ENCODE assay signal across 16 mouse cellular contexts in the genomic region with DNA sequence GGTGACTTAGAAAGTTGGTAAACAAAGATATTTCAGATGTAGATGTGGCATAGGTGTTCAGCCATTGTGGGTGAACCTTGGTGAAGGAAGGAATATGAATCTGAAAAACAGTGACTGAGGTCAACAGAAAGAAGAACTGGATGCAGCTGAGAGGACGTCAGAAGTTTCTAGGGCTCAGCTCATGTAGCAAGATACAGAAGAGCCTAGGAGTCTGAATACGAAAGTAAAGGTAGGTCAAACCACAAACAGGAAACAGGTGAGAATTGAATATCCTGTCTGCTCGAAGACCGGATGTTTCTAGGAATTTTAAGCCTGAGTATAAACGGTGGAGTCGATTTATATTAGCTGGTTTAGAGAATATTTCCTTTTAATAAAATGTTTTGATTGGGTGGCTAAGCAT.
DNase-seq lines count a peak whose midpoint lies in the region; ATAC-seq lines count a peak whose summit lies in the region.
"Had no signal": no experiment of that assay in that cellular context is flagged by ENCODE, and none has a peak within 500 bp of the region (broad histone marks: within the 10 kb centered on the region; RNA-seq: fewer than 3 reads in every experiment).

No protein-coding gene starts in this region.

- peak; percentile 68 for DNase-seq in thymus, postnatal 0 days (ENCODE audit: low spot score)
- DNase-seq in thymus, postnatal 4 days, result no peak
- DNase-seq in induced T-regulatory cell, adult 2 months (ENCODE audit: low read depth), result peak; percentile 82
- DNase-seq in thymus, postnatal 25 days, result peak; percentile 7
- DNase-seq in adrenal gland, postnatal 10 days, result no peak
- no peak for DNase-seq in layer of hippocampus, adult 18-20 months (ENCODE audit: low spot score in 2 of 2)
- DNase-seq: adrenal gland, postnatal 14 days; cerebellum, postnatal 14 days; forebrain, postnatal 0 days; heart, postnatal 14 days; kidney, postnatal 36 days; right cerebral cortex, postnatal 4 days had no signal

- peak; percentile 99 for ATAC-seq in CD4-positive, CD25-positive, alpha-beta regulatory T cell, adult 4 months
- ATAC-seq: forebrain, postnatal 0 days; intestine, embryonic 15.5 days; lung, postnatal 0 days; midbrain, embryonic 16.5 days had no signal

Comparison
In these comparisons a context has a peak if more than half of its experiments do, and no peak if none do; other contexts are left out.
1. DNase-seq: peak in thymus, postnatal 0 days (single experiment), induced T-regulatory cell, adult 2 months (single experiment) and thymus, postnatal 25 days (single experiment); none in thymus, postnatal 4 days (single experiment), adrenal gland, postnatal 10 days (single experiment) and layer of hippocampus, adult 18-20 months (0 of 2).